Mouse (Mus musculus): ENCODE results near the gene Dlgap4. TPM values are rescaled to one million over a fixed set of nuclear protein-coding genes. Genes with fewer than 3 reads are reported as not detected.

The Dlgap4 gene
- polyA plus RNA-seq, 1 experiment from 2014 or later = 83.7 TPM

DNA sequence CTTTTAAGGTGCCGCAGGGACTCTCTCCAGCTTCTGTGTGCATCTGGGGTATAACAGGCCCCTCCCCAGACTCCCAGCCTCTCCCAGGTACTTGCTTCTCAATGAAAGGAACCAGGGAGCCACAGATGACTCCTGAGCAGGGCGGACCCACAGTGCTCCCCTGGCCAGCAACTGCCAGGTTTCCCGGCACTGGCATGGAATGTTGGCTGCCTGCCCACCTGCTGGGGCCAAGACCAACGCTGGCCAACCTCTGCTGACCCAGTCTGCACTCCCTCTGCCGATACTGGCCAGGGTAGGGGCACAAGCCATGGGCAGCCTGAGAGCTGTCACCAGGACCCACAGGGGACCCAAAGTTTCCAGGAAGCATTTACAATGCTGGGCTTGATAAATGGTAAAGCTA is 7.9 kb downstream of the Dlgap4 start:
- H3K4me2 ChIP-seq = no peak overlapping the region
- H3K36me3 ChIP-seq = no peaks in the 10 kb centered on the region
- H3K27me3 ChIP-seq = peaks cover 26% of the 10 kb centered on the region
- H3K9me3 ChIP-seq = no peaks in the 10 kb centered on the region
- no peak overlapping the region for H3K27ac ChIP-seq
- no peak overlapping the region for H3K4me3 ChIP-seq
- no peak for ATAC-seq (ENCODE audit: insufficient number of reproducible peaks, low FRiP score, low TSS enrichment, low read depth)
- H3K4me1 ChIP-seq = peaks cover 5% of the 10 kb centered on the region
- WGBS = 50% methylated on average over 5 of the region's 5 CpGs
- no peak overlapping the region for H3K9ac ChIP-seq

DNA sequence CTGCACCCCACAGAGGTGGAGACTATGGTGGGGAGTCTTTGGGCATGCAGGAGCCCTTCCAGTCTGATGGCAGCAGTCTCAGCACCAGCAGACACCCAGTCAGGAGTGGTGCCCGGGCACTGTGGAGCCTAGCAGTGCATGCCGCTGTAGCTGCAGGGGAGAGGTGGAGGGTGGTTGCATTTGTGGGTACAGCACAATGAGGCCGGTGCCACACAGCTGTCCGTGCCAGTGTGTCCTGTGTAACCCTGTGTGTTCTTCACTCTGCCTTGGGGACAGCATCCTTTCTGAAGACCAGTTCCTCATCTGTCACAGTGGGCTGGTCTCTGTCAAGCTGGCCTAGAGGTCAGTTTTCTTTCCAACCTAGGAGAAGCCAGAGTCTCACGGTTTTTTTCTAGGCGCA is 8.7 kb downstream of the Dlgap4 start:
- WGBS = 85% methylated on average over 6 of the region's 6 CpGs

DNA sequence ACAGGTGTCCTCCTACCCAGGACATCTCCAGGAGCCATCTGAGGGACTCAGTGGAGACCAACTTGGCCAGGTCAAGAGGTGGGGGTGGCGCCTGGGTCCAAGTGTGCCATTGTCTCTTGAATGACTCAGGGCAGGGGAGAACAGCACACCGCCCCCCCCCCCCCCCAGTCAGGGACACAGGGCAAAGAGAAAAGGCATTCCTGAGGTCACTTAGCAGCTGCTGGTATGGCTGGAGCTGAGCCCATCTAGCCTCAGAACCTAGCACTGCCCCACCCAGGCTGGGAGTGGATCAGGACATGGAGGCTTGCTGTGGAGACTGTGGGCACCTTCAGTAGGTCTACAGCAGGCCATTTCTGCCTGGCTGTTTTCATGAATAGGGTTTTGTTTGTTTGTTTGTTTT is 9.7 kb downstream of the Dlgap4 start:
- Histone ChIP-seq H3K4me2 (no peak overlapping the region), H3K36me3 (no peaks in the 10 kb centered on the region), H3K9me3 (no peaks in the 10 kb centered on the region), H3K4me3 (no peak overlapping the region), H3K4me1 (peaks cover 5% of the 10 kb centered on the region), H3K27me3 (peaks cover 12% of the 10 kb centered on the region), H3K9ac (no peak overlapping the region), H3K27ac (no peak overlapping the region)
- 79% methylated on average over 2 of the region's 2 CpGs for WGBS
- no peak for ATAC-seq (ENCODE audit: insufficient number of reproducible peaks, low FRiP score, low TSS enrichment, low read depth)

More for the DNA sequence above, 8.7 kb downstream of the Dlgap4 start:
- peaks cover 5% of the 10 kb centered on the region for H3K4me1 ChIP-seq
- H3K9ac ChIP-seq = no peak overlapping the region
- no peak overlapping the region for H3K27ac ChIP-seq
- no peak overlapping the region for H3K4me2 ChIP-seq
- peaks cover 18% of the 10 kb centered on the region for H3K27me3 ChIP-seq
- H3K36me3 ChIP-seq = no peaks in the 10 kb centered on the region
- no peak for ATAC-seq (ENCODE audit: insufficient number of reproducible peaks, low FRiP score, low TSS enrichment, low read depth)
- H3K9me3 ChIP-seq = no peaks in the 10 kb centered on the region
- H3K4me3 ChIP-seq = no peak overlapping the region

DNA sequence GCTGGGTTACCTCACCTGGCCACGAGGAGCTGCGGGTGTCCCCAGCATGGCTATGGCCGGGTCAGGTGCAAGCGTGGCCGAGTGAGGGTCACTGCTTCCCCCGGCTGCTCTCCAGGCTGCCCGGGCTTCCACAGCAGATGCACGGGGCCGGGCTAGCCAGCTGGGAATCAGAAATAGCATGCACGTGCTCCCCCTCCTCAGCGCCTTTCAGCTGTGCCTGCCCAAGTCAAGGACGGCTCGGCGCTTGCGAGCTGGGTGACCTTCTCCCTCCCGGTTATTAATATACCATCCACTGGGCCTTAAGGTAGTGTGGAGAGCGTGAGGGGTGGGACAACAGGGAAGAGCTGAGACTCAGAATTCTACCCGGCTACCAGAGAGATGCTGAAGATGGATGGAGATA is 11.8 kb downstream of the Dlgap4 start:
- H3K27me3 ChIP-seq = no peaks in the 10 kb centered on the region
- WGBS = 82% methylated on average over 18 of the region's 18 CpGs
- ATAC-seq (ENCODE audit: insufficient number of reproducible peaks, low FRiP score, low TSS enrichment, low read depth) = no peak
- no peak overlapping the region for H3K9ac ChIP-seq
- H3K36me3 ChIP-seq = no peaks in the 10 kb centered on the region
- no peaks in the 10 kb centered on the region for H3K9me3 ChIP-seq
- no peak overlapping the region for H3K4me2 ChIP-seq
- H3K4me1 ChIP-seq = peaks cover 5% of the 10 kb centered on the region; the same call in 1 of the 2 replicates
- H3K27ac ChIP-seq = no peak overlapping the region
- H3K4me3 ChIP-seq = no peak overlapping the region

DNA sequence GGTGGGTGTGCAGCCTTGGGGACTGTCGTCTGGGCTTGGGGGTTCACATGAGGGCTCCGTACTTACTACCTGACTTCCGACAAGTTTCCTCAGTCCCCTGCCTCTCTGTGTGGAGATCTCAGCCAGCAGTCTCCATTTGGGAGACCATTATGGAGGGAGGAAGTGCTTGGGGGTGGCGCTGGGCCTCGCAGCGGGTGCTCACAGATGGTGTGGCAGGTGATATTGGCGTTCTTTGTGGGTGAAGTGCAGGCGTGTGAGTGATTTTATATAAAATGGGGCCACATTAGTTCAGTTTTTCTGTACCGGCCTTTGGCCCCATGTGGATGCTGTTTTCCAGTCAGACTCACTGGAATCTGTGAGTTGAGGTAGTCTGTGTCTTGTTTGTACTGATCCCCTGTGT is 12.6 kb downstream of the Dlgap4 start:
- Histone ChIP-seq H3K4me2 (no peak overlapping the region), H3K9me3 (no peaks in the 10 kb centered on the region), H3K4me1 (peaks cover 5% of the 10 kb centered on the region; the same call in 1 of the 2 replicates), H3K36me3 (no peaks in the 10 kb centered on the region), H3K27ac (no peak overlapping the region), H3K9ac (no peak overlapping the region), H3K27me3 (no peaks in the 10 kb centered on the region), H3K4me3 (no peak overlapping the region)
- 84% methylated on average over 9 of the region's 9 CpGs for WGBS
- ATAC-seq (ENCODE audit: insufficient number of reproducible peaks, low FRiP score, low TSS enrichment, low read depth) = no peak

DNA sequence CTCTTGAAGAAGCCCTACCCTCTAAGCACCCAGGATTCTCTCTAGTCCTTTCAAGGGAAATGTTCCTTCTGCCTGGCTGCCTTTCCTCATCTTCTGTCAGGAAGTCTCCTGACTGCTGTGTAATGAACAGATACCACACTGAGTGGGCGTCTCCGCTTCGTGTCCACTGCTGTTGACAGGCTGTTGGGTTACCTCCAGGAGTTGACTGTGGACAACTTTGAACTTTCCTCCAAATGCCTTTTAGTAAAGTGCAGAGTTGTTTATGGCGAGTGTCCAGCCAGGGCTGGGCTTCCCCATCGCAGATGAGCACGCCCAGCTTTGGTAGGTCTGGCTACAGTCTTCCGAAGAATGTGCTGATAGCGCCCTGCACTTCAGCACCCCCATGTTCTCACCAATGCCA is 13.0 kb downstream of the Dlgap4 start:
- ATAC-seq (ENCODE audit: insufficient number of reproducible peaks, low FRiP score, low TSS enrichment, low read depth) = no peak
- H3K27ac ChIP-seq = no peak overlapping the region
- H3K4me3 ChIP-seq = no peak overlapping the region
- no peaks in the 10 kb centered on the region for H3K27me3 ChIP-seq
- peaks cover 2% of the 10 kb centered on the region; the same call in 1 of the 2 replicates for H3K4me1 ChIP-seq
- H3K9ac ChIP-seq = no peak overlapping the region
- H3K4me2 ChIP-seq = no peak overlapping the region
- WGBS = 84% methylated on average over 8 of the region's 8 CpGs
- H3K36me3 ChIP-seq = no peaks in the 10 kb centered on the region
- no peaks in the 10 kb centered on the region for H3K9me3 ChIP-seq

DNA sequence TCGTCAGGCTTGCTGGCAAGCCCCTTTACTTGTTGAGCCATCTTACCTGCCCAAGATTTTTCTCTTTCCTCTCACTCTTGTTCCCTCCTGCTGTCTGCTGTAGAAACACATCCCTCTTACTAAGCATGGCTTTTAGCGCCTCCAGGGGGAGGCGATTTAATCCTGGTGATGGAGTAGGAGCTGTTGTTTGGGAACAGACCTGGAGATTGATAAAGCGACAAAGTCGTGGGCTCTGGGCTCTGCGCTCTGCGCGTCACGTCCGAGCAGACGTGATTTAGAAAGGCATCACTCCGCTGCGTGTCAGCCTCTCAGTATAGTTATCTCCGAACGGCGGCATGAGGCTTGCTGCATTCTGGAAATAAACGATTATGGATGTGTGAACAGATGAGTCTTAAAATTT is 14.4 kb downstream of the Dlgap4 start:
- Histone ChIP-seq H3K4me1 (no peaks in the 10 kb centered on the region), H3K4me2 (no peak overlapping the region), H3K27me3 (no peaks in the 10 kb centered on the region), H3K36me3 (no peaks in the 10 kb centered on the region), H3K9ac (no peak overlapping the region), H3K9me3 (no peaks in the 10 kb centered on the region), H3K4me3 (no peak overlapping the region), H3K27ac (no peak overlapping the region)
- WGBS = 75% methylated on average over 17 of the region's 17 CpGs
- ATAC-seq (ENCODE audit: insufficient number of reproducible peaks, low FRiP score, low TSS enrichment, low read depth) = no peak

DNA sequence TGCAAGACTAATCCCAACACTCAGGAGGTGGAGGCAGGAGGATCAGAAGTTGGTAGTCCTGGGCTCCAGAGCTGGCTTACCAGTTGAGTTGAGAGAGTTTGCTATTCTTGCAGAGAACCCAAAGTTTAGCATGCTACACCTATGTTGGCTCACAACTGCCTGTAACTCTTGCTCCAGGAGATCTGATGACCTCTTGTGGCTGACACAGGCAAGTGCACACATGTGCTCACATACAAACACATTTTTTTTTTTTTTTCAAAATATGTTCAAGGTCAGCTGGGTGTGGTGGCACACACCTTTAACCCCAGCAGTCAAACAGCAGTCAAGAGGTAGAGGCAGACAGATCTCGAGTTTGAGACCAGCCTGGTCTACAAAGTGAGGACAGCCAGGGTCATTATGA is 16.8 kb downstream of the Dlgap4 start:
- ATAC-seq (ENCODE audit: insufficient number of reproducible peaks, low FRiP score, low TSS enrichment, low read depth) = no peak
- no peaks in the 10 kb centered on the region for H3K4me1 ChIP-seq
- no peak overlapping the region for H3K9ac ChIP-seq
- 52% methylated on average over 1 of the region's 1 CpGs for WGBS
- H3K27me3 ChIP-seq = no peaks in the 10 kb centered on the region
- H3K9me3 ChIP-seq = no peaks in the 10 kb centered on the region
- no peaks in the 10 kb centered on the region for H3K36me3 ChIP-seq
- no peak overlapping the region for H3K4me3 ChIP-seq
- H3K4me2 ChIP-seq = no peak overlapping the region
- H3K27ac ChIP-seq = no peak overlapping the region

DNA sequence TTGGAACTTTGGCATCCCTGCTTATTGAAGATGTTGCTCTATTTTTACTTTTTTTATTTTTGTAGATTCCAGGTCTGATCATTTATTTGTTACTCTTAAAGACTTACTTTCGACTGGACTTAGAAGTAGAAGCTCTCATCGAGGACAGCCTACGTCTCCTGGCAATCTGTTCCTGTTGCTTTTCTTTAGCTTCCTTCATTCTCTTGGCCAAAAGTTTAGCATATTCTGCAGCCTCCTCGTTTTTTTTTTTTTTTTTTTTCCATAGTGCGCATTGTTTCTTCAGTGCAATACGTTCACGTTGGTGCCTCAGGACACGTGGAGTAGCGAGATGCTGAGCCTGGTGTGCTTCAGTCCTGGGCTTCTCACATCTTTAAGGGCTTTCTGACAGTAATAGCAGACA is 19.2 kb downstream of the Dlgap4 start:
- no peak for ATAC-seq (ENCODE audit: insufficient number of reproducible peaks, low FRiP score, low TSS enrichment, low read depth)
- 83% methylated on average over 9 of the region's 9 CpGs for WGBS

DNA sequence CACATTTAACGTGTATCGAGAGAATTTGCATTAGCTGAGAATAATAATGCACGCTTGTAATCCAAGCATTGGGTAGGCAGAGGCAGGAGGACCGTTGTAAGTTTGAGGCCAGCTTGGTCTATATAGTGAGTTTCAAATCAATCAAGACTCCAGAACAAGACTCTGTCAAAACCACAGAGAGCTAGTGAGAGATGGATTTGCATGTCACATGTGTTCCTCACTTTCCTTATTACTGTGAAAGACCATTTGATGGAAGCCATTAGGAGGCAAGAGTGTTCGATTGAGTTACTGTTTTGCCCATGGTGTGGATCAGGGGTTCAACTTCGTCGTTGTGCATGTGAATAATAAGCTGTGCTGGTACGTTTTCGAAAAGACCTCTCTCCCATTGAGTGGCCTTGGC is 21.6 kb downstream of the Dlgap4 start:
- H3K27me3 ChIP-seq = no peaks in the 10 kb centered on the region
- no peak overlapping the region for H3K4me2 ChIP-seq
- H3K4me3 ChIP-seq = no peak overlapping the region
- H3K9me3 ChIP-seq = no peaks in the 10 kb centered on the region
- no peaks in the 10 kb centered on the region for H3K36me3 ChIP-seq
- ATAC-seq (ENCODE audit: insufficient number of reproducible peaks, low FRiP score, low TSS enrichment, low read depth) = no peak
- 84% methylated on average over 9 of the region's 9 CpGs for WGBS
- no peaks in the 10 kb centered on the region for H3K4me1 ChIP-seq
- no peak overlapping the region for H3K27ac ChIP-seq
- H3K9ac ChIP-seq = no peak overlapping the region

More for the DNA sequence above, 19.2 kb downstream of the Dlgap4 start:
- H3K27ac ChIP-seq = no peak overlapping the region
- no peaks in the 10 kb centered on the region for H3K36me3 ChIP-seq
- H3K27me3 ChIP-seq = no peaks in the 10 kb centered on the region
- no peaks in the 10 kb centered on the region for H3K9me3 ChIP-seq
- no peak overlapping the region for H3K9ac ChIP-seq
- no peak overlapping the region for H3K4me2 ChIP-seq
- no peaks in the 10 kb centered on the region for H3K4me1 ChIP-seq
- H3K4me3 ChIP-seq = no peak overlapping the region

DNA sequence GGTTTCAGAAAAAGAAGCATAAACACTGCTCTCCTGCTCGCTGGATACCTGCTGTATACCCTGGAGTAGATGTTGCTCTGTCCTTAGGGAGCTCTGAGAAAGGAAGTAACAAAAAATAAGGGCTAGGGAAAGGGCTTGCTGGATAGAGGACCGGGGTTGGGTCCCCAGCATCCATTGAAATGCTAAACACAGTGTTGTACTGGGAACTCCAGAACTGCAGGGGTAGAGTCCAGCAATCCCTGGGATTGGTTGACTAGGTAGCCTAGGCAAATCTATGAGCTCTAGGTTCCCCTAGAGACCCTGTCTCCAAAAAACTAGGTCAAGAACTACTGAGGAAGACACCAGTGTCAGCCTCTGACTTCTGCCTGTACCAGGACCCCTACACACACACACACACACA is 27.6 kb downstream of the Dlgap4 start:
- no peak overlapping the region for H3K9ac ChIP-seq
- no peak overlapping the region for H3K4me2 ChIP-seq
- no peak overlapping the region for H3K4me3 ChIP-seq
- H3K36me3 ChIP-seq = no peaks in the 10 kb centered on the region
- H3K4me1 ChIP-seq = peaks cover 9% of the 10 kb centered on the region; the same call in 1 of the 2 replicates
- WGBS = 65% methylated on average over 2 of the region's 2 CpGs
- no peak overlapping the region for H3K27ac ChIP-seq
- no peak for ATAC-seq (ENCODE audit: insufficient number of reproducible peaks, low FRiP score, low TSS enrichment, low read depth)
- 0 out of 2 replicates have a peak, but pooled peaks cover 9% of the 10 kb centered on the region for H3K27me3 ChIP-seq
- H3K9me3 ChIP-seq = no peaks in the 10 kb centered on the region

DNA sequence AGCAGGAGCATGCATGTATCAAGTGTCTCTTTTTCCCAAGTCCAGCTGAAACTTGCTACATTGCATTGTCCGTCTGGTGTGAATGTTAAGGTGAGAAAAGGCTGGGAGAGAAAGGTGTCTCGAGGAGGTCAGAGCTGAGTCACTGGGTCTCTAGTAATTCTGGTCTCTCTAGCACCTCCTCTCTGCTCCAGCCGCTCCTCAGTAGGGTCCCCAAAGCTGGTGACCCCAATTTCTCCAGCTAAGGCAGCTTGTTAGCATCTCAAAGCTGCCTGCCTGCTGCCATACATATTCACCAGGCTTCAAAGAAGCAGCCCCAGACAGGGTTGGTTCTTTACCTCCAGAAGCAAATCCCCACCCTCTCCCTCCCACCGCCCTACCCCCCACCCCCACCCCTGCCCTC is 29.4 kb downstream of the Dlgap4 start:
- H3K27me3 ChIP-seq = 0 out of 2 replicates have a peak, but pooled peaks cover 13% of the 10 kb centered on the region
- no peak overlapping the region for H3K4me2 ChIP-seq
- no peak for ATAC-seq (ENCODE audit: insufficient number of reproducible peaks, low FRiP score, low TSS enrichment, low read depth)
- H3K27ac ChIP-seq = no peak overlapping the region
- no peaks in the 10 kb centered on the region for H3K36me3 ChIP-seq
- H3K9me3 ChIP-seq = no peaks in the 10 kb centered on the region
- H3K4me1 ChIP-seq = peaks cover 9% of the 10 kb centered on the region; the same call in 1 of the 2 replicates
- no peak overlapping the region for H3K4me3 ChIP-seq
- H3K9ac ChIP-seq = no peak overlapping the region
- 17% methylated on average over 4 of the region's 4 CpGs for WGBS

DNA sequence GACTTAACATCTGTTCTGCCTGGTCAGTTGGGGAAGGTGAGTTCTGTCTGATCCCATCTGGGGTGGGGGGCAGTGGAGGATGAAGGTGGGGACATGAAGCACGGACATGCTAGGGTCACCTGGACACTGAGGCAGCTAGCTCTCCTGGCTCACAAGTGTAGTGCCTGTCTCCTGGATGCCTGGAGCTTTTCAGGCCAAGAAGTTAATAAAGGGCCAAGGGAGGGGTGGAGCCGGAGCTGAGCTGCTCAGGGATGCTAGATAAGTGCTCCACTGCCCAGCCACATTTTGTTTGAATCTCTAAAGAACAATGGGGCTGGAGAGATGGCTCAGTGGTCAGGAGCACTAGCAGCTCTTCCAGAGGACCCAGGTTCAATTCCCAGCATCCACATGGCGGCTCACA is 29.9 kb downstream of the Dlgap4 start:
- 0 out of 2 replicates have a peak, but pooled peaks cover 13% of the 10 kb centered on the region for H3K27me3 ChIP-seq
- peaks cover 9% of the 10 kb centered on the region; the same call in 1 of the 2 replicates for H3K4me1 ChIP-seq
- no peak overlapping the region for H3K27ac ChIP-seq
- H3K9ac ChIP-seq = no peak overlapping the region
- H3K4me3 ChIP-seq = no peak overlapping the region
- ATAC-seq (ENCODE audit: insufficient number of reproducible peaks, low FRiP score, low TSS enrichment, low read depth) = no peak
- no peaks in the 10 kb centered on the region for H3K9me3 ChIP-seq
- H3K36me3 ChIP-seq = no peaks in the 10 kb centered on the region
- H3K4me2 ChIP-seq = no peak overlapping the region
- 41% methylated on average over 3 of the region's 3 CpGs for WGBS
